Mouse (Mus musculus) testis, adult 2 months (tissue): ENCODE results near the gene Fignl1. TPM values are rescaled to one million over a fixed set of nuclear protein-coding genes. Genes with fewer than 3 reads are reported as not detected.

ENCODE experiments used
- H3K27ac ChIP-seq: fragments of 200-500 bp; 2 replicates; pipeline ENCODE4 v1.5.1; 2012; ENCODE audit warnings: low read depth, low read length; ENCODE audit not compliant: control insufficient read depth, insufficient read depth
- H3K27me3 ChIP-seq: fragments of 200-500 bp; 2 replicates; pipeline ENCODE4 v1.6.1; 2012; ENCODE audit warnings: mild to moderate bottlenecking, low read length, moderate library complexity; ENCODE audit not compliant: control insufficient read depth, insufficient read depth
- H3K36me3 ChIP-seq: fragments of 200-500 bp; 2 replicates; pipeline ENCODE4 v1.6.1; 2012; ENCODE audit warnings: mild to moderate bottlenecking, low read length; ENCODE audit not compliant: control insufficient read depth, insufficient read depth
- H3K4me1 ChIP-seq: fragments of 200-500 bp; 2 replicates; pipeline ENCODE4 v1.6.1; 2012; ENCODE audit warnings: low read length; ENCODE audit not compliant: control insufficient read depth, insufficient read depth
- H3K4me3 ChIP-seq: fragments of 200-500 bp; 2 replicates; pipeline ENCODE4 v1.5.1; 2012; ENCODE audit warnings: low read depth, mild to moderate bottlenecking, low read length, moderate library complexity, mixed read lengths; ENCODE audit not compliant: control insufficient read depth
- CTCF ChIP-seq: fragments of 200-500 bp; IDR thresholded peaks from 2 replicates; pipeline ENCODE4 v1.5.1; 2012; ENCODE audit warnings: low read depth, mild to moderate bottlenecking, inconsistent platforms, low read length, moderate library complexity; ENCODE audit not compliant: control insufficient read depth, insufficient read depth, insufficient replicate concordance
- POLR2A ChIP-seq: fragments of 200-500 bp; IDR thresholded peaks from 2 replicates; pipeline ENCODE4 v1.6.1; 2012; ENCODE audit warnings: low read depth, mild to moderate bottlenecking, inconsistent platforms, low read length, moderate library complexity; ENCODE audit not compliant: control insufficient read depth
- polyA plus RNA-seq: library from polyadenylated mRNA; depleted of rRNA; stranded (reverse); fragments of >200 nt; gene quantifications from 2 replicates; pipeline ENCODE4 v1.2.3, GENCODE M21; 2012

Fignl1 gene
- polyA plus RNA-seq, 1 experiment: 21.1 TPM

DNA sequence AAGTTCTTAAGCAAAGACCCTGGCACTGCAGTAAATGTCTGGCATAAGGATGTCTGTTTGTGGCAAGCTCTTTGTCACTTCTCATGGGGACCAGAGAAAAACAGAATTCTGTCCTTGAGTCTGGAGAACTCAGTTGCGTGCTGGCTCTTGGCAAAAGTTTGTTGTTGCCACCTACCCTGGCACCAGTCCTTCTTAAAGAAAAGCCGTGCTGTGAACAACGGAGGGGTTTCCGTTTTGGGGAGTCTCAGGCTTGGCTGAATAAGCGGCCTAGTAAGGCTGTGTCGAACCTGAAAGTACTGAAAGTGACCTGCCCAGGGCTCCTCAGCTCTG is 24.0 kb upstream of the Fignl1 start:
- H3K4me3 ChIP-seq: no peak overlapping the region
- no peak overlapping the region for H3K27ac ChIP-seq
- peaks cover 4% of the 10 kb centered on the region; the same call in 1 of the 2 replicates for H3K4me1 ChIP-seq
- 0 out of 2 replicates have a peak, but pooled peaks cover 2% of the 10 kb centered on the region for H3K27me3 ChIP-seq
- TF ChIP-seq POLR2A (no peak), CTCF (no peak)
- H3K36me3 ChIP-seq: no peaks in the 10 kb centered on the region

DNA sequence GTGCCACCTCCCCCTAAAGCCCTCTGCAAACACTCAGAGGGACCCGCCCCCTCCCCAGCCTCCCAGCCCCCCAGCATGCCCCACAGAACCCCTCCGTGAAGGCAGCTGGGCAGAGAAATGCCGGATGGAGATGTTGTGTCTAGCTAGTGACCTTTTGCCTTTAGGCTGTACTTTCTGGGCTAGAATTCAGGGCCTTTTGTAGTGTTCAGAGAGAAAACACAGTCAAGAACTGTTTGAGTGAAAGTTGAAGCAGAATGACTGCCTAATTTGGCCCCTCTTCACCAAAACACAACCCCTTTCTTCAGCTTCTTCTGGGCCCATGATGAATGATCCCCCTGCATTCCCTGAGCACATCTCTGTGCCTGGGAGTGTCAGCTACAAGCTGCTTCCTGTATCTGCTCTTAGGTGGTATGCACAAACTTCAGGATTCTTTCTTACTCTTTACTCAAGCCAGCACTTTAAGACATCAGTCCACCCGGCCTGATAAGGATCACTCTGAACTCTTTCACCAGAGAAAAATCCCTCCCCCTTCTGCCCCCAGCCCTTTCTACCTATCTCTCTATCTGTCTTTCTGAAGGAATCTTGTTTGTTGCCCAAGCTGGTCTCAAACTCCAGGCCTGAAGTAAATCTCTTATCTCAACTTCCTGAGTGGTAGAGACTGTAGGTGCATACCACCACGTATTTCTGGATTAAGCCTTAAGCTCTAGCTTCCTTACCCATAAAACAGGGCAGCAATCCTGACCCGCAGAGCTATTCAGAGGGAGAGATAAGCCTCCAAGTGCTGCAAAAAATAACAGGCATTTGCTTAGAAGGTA is 23.4 kb upstream of the Fignl1 start:
- Histone ChIP-seq H3K27me3 (0 out of 2 replicates have a peak, but pooled peaks cover 2% of the 10 kb centered on the region), H3K4me1 (peaks cover 4% of the 10 kb centered on the region; the same call in 1 of the 2 replicates), H3K27ac (no peak overlapping the region), H3K4me3 (no peak overlapping the region), H3K36me3 (no peaks in the 10 kb centered on the region)
- no peak for TF ChIP-seq POLR2A
- no peak for TF ChIP-seq CTCF

DNA sequence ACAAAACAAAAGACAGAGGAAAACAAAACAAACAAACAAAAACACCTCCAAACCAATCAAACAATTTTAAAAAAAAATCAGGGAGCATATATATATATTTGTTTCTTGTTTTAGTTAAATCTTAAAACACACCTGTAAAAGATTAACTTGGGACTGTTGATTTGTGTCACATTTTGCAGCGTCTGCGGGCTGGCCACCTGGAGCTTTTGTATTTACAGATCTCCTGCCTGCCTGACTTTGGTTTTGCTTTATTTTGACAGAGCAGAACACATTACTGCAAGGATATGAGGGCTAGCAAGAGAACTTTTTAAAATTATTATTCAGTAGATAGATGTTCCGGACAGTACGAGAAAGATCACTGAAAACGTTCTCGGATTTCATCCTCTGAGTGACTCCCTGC is 22.8 kb upstream of the Fignl1 start:
- TF ChIP-seq POLR2A (no peak), CTCF (no peak)
- Histone ChIP-seq H3K4me1 (peaks cover 2% of the 10 kb centered on the region; the same call in 1 of the 2 replicates), H3K27ac (no peak overlapping the region), H3K4me3 (no peak overlapping the region), H3K36me3 (no peaks in the 10 kb centered on the region), H3K27me3 (0 out of 2 replicates have a peak, but pooled peaks cover 2% of the 10 kb centered on the region)

DNA sequence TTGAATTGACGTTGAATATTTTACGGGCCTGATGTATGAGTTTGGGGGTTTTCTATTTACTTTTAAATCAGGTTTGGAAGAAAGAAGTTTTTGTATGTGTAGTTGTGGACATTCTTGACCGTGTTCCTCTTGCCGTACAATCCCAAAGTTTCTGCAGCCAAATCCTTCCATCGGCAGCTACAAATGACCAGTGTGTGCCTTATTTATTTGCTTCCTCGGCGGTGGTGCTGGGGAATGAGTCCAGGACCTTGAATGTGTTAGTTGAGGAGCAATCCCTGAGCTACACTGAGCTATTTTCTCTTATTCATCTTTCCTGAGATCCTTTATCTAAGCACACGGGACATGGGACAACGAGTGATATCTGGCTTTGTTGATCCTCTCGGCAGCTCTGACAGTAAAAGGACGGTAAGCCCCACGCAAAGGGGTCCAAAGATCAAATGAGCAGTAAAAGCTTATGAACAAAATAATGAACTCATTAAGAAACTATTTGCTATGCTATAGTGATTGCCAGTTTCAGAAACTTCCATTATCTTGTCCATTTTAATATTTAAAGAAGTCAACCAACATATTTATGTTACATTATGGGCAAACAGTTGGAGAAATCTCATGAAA is 22.2 kb upstream of the Fignl1 start:
- Histone ChIP-seq H3K36me3 (no peaks in the 10 kb centered on the region), H3K4me3 (no peak overlapping the region), H3K27me3 (no peaks in the 10 kb centered on the region), H3K27ac (no peak overlapping the region), H3K4me1 (no peaks in the 10 kb centered on the region; the same call in 1 of the 2 replicates)
- no peak for TF ChIP-seq POLR2A
- TF ChIP-seq CTCF: no peak

DNA sequence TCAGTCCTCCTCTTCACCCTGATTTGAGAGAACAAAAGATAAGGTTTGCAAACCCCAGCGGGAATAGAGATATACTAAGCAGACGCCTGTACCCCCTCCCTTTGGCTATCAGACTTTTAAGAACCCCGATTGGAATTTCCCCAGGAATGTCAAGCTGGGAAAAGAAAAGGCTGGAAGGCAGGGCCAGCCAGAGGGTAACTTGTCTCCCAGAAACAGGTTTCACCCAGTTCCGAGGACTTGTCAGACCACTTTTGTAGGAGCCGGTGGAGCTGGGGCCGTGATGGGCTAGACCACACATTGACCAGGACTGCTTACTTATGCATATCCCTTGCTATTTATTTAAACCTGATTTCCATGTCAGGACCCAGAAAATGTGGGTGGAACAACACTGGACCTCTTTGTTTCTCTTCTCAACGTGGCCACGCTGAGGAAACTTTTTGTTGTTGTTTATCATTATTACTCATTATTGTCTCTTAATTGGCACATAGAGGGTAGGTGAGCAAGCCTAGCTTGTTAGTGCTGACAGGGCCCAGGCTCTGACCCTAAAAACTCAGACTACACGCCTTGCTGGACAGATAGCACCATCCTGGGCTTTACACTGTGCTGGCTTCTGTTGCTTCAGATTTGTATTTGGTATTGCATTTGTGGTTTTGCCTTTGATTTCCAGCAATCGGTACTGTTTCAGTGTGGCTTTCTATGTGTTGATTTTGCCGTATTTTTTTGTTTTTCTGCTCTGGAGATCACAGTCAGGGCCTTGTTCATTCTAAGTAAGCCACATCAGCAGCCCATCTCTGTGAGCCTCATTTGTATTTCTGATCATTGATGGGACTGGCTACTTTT is 20.6 kb upstream of the Fignl1 start:
- no peaks in the 10 kb centered on the region for H3K36me3 ChIP-seq
- H3K27me3 ChIP-seq: no peaks in the 10 kb centered on the region
- H3K4me3 ChIP-seq: no peak overlapping the region
- H3K27ac ChIP-seq: no peak overlapping the region
- H3K4me1 ChIP-seq: peaks cover 2% of the 10 kb centered on the region; the same call in 1 of the 2 replicates
- TF ChIP-seq POLR2A (no peak), CTCF (no peak)

DNA sequence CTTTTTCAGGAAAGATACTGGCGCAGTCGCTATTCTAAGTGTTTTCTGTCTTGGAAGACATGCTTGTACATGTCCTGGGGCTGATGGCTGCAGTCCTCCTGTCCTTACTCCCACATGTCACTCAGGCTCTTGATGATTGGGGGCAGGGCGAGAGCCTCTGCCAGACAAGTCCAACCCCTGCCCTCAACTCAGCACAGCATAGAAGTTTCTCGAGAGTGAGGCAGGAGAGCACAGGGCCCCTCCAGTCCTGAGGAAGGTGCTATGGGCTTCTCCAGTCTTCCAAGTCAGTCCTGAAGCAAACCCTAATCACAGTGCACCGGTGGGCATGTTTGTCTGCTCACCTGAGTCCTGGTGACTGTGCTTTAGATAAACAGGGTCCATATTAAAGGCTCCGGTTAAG is 20.0 kb upstream of the Fignl1 start:
- Histone ChIP-seq H3K36me3 (no peaks in the 10 kb centered on the region), H3K27me3 (no peaks in the 10 kb centered on the region), H3K27ac (no peak overlapping the region), H3K4me3 (no peak overlapping the region), H3K4me1 (peaks cover 2% of the 10 kb centered on the region; the same call in 1 of the 2 replicates)
- TF ChIP-seq CTCF (no peak), POLR2A (no peak)

DNA sequence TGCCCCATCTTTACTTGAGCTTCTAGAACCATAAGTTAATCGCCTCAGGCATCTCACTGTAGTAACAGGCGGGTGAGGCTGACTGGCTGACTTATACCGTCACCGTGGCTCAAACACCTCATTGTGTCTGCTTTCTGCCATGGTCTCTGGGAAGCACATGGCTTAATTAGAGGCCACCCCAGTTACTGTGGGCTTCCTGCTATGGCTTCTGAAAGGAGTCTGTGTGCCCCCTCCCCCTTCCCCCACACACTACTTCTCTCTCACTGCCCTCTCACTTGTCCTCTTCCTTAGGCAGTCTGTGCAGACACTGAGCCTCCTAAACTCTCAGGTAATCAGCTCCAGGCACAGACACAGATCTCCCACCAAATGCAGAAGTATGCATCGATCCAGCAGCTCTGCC is 19.5 kb upstream of the Fignl1 start:
- no peak for TF ChIP-seq CTCF
- Histone ChIP-seq H3K27me3 (no peaks in the 10 kb centered on the region), H3K27ac (no peak overlapping the region), H3K4me1 (peaks cover 2% of the 10 kb centered on the region; the same call in 1 of the 2 replicates), H3K36me3 (no peaks in the 10 kb centered on the region), H3K4me3 (no peak overlapping the region)
